Mouse (Mus musculus) myocyte (in vitro differentiated cells): ENCODE data around the gene Kitl.

Source experiments
- CEBPB ChIP-seq: IDR thresholded peaks from 2 replicates; pipeline ENCODE4 v1.6.1; 2011; ENCODE audit warnings: mild to moderate bottlenecking, moderate library complexity; ENCODE audit not compliant: poor library complexity, insufficient read depth, severe bottlenecking
- E2F4 ChIP-seq: IDR thresholded peaks from one replicate; pipeline ENCODE4 v1.6.1; 2011; ENCODE audit warnings: mild to moderate bottlenecking, control low read depth, moderate library complexity; ENCODE audit not compliant: insufficient read depth
- MAX ChIP-seq: IDR thresholded peaks from one replicate; pipeline ENCODE4 v1.6.1; 2011; ENCODE audit warnings: low read depth, mild to moderate bottlenecking, control low read depth
- MYOD1 ChIP-seq, 3 experiments: IDR thresholded peaks; one replicate each; pipeline ENCODE4 v1.6.1; 2011; ENCODE audit warnings: control low read depth in 2 of 3, low read depth in 2 of 3, mild to moderate bottlenecking in 2 of 3, moderate library complexity in 1 of 3; ENCODE audit not compliant: insufficient read length in 2 of 3, control insufficient read depth in 1 of 3
- MYOG ChIP-seq, 3 experiments: IDR thresholded peaks; one replicate each; pipeline ENCODE4 v1.6.1; 2011; ENCODE audit warnings: control low read depth in 2 of 3, low read depth in 2 of 3, mild to moderate bottlenecking in 2 of 3; ENCODE audit not compliant: insufficient read length in 2 of 3, control insufficient read depth in 1 of 3, insufficient read depth in 1 of 3
- POLR2A ChIP-seq: IDR thresholded peaks from one replicate; pipeline ENCODE4 v1.6.1; 2011; ENCODE audit warnings: low read depth, mild to moderate bottlenecking, control low read depth, moderate library complexity; ENCODE audit not compliant: insufficient read length
- POLR2AphosphoS2 ChIP-seq: IDR thresholded peaks from one replicate; pipeline ENCODE4 v1.6.1; 2011; ENCODE audit warnings: low read depth, control low read depth; ENCODE audit not compliant: insufficient read length
- SRF ChIP-seq: IDR thresholded peaks from one replicate; pipeline ENCODE4 v1.6.1; 2011; ENCODE audit warnings: low read depth; ENCODE audit not compliant: control insufficient read depth, insufficient read length
- TCF12 ChIP-seq: IDR thresholded peaks from one replicate; pipeline ENCODE4 v1.6.1; 2011; ENCODE audit warnings: mild to moderate bottlenecking, control low read depth; ENCODE audit not compliant: poor library complexity, insufficient read depth, severe bottlenecking
- USF1 ChIP-seq: IDR thresholded peaks from one replicate; pipeline ENCODE4 v1.6.1; 2011; ENCODE audit warnings: low read depth, mild to moderate bottlenecking, control low read depth, moderate library complexity

DNA sequence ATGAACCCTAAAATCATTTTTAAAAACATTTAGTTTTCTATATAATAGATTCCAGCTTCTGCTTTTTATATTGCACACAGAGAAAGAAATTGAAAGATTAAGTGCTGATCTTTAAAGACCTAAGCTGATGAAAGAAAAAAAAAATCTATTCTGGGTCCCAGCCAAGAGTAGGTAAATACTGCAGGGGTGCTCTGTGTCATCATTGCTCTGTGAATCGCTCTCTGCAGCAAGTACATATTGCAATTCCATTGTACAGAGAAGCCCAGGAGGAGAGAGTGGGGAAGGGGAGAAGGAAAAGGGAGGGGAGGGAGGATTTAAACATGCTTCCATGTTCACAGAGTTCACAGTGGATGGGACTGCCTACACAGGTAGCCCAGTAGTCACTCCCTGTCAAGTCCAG is 116.9 kb downstream of the Kitl start:
- no peak for TF ChIP-seq POLR2A
- no peak for TF ChIP-seq POLR2AphosphoS2
- TF ChIP-seq USF1 = no peak
- TF ChIP-seq E2F4 = no peak
- TF ChIP-seq MYOD1 (IDR thresholded peaks at IDR 0.05; ENCODE audit: control insufficient read depth in 1 of 3, insufficient read length in 2 of 3, low read depth in 2 of 3) = no peak
- no peak for TF ChIP-seq SRF
- no peak for TF ChIP-seq CEBPB
- no peak for TF ChIP-seq MAX
- no peak for TF ChIP-seq TCF12
- TF ChIP-seq MYOG (IDR thresholded peaks at IDR 0.05; ENCODE audit: control insufficient read depth in 1 of 3, insufficient read depth in 1 of 3, insufficient read length in 2 of 3, low read depth in 2 of 3) = no peak
